Mouse (Mus musculus) lung, postnatal 0 days (tissue): ENCODE results near the gene Slc46a2. TPM values are rescaled to one million over a fixed set of nuclear protein-coding genes. Genes with fewer than 3 reads are reported as not detected.
A peak's percentile ranks its signal among the peaks of the same experiment; 100 is the strongest.

Experiments used
- ATAC-seq: fragments of 200-750 bp; cut with Nextera tagmentation; 2 replicates; pipeline ENCODE4 v1.8.0; 2017; ENCODE audit warnings: moderate library complexity
- DNase-seq: peaks from one replicate; pipeline ENCODE4 v3.0.0-alpha.2; 2016; ENCODE audit warnings: low spot score
- H3K27ac ChIP-seq: fragments of 300-500 bp; sonication (generic); 2 replicates; pipeline ENCODE4 v1.5.1; 2014; ENCODE audit warnings: antibody characterized with exemption, mild to moderate bottlenecking, low read length, mixed read lengths
- H3K27me3 ChIP-seq: fragments of 300-500 bp; sonication (generic); replicated peaks from 2 replicates; pipeline ENCODE4 v1.6.1; 2014; ENCODE audit warnings: low read length, mixed read lengths; ENCODE audit not compliant: insufficient read depth
- H3K36me3 ChIP-seq: fragments of 300-500 bp; sonication (generic); 2 replicates; pipeline ENCODE4 v1.6.1; 2014; ENCODE audit warnings: low read length, mixed read lengths; ENCODE audit not compliant: insufficient read depth
- H3K4me1 ChIP-seq: fragments of 300-500 bp; sonication (generic); 2 replicates; pipeline ENCODE4 v1.6.1; 2014; ENCODE audit warnings: antibody characterized with exemption, low read depth, low read length, mixed read lengths; ENCODE audit not compliant: insufficient read depth
- H3K4me2 ChIP-seq: fragments of 300-500 bp; sonication (generic); replicated peaks from 2 replicates; pipeline ENCODE4 v1.6.1; 2014; ENCODE audit warnings: low read depth, mild to moderate bottlenecking, low read length, moderate library complexity, mixed read lengths
- H3K4me3 ChIP-seq: fragments of 300-500 bp; sonication (generic); 2 replicates; pipeline ENCODE4 v1.5.1; 2014; ENCODE audit warnings: low read depth, low read length
- H3K9ac ChIP-seq: fragments of 300-500 bp; sonication (generic); replicated peaks from 2 replicates; pipeline ENCODE4 v1.6.1; 2014; ENCODE audit warnings: low read depth, mild to moderate bottlenecking
- H3K9me3 ChIP-seq: fragments of 300-500 bp; sonication (generic); 2 replicates; pipeline ENCODE4 v1.6.1; 2016; ENCODE audit warnings: low read length, mixed read lengths
- CTCF ChIP-seq: IDR thresholded peaks from 2 replicates; pipeline ENCODE4 v1.5.1; 2016; ENCODE audit warnings: antibody characterized with exemption, mild to moderate bottlenecking
- EP300 ChIP-seq: IDR thresholded peaks from 2 replicates; pipeline ENCODE4 v1.6.1; 2016; ENCODE audit warnings: antibody characterized with exemption, mild to moderate bottlenecking, control low read depth
- WGBS: fragments of 180-500 bp; shearing (Covaris S2); extraction: QIAGEN DNeasy Blood & Tissue Kit; methylation state at CpG from one replicate; pipeline ENCODE4 v1.1.7; 2014; 5-methylcytosine and 5-hydroxymethylcytosine counted together
- polyA plus RNA-seq: library from polyadenylated mRNA; unstranded; fragments of >200 nt; fragmentation: Nextera tagmentation; extraction: Ambion mirVana; gene quantifications from 2 replicates; pipeline ENCODE4 v1.2.1, GENCODE M21; 2015

Gene Slc46a2
- polyA plus RNA-seq, 1 experiment from 2014 or later = 0.10 TPM

DNA sequence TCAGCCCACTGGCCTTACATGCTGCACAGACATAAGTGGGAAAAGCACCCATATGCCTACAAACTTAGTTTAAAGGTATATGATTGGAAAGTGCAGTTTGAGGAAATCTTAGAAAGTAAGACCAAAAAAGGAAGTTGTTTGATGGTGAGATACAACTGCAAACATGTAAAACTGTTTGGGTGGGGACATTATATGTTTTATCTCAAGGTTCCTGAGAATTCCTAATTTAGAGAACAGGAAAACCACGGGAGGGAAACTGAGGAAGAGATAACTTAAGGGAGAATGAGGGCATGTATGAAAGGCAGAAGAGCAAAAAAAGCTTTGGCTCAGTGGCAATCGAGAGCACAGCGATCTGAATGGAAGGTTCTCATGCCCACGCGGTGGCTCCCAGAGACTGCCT lies 27.8 kb downstream of the Slc46a2 start:
- 90% methylated on average over 5 of the region's 5 CpGs for WGBS
- TF ChIP-seq CTCF (no peak), EP300 (no peak)

GRCm38 (mm10) chr4:59886281-59886680 lies 28.6 kb downstream of the Slc46a2 start:
- H3K9me3 ChIP-seq = no peaks in the 10 kb centered on the region
- peaks cover 23% of the 10 kb centered on the region; the same call in 1 of the 2 replicates for H3K36me3 ChIP-seq
- TF ChIP-seq CTCF = no peak
- no peak for TF ChIP-seq EP300
- no peak overlapping the region for H3K27ac ChIP-seq
- WGBS = 91% methylated on average over 6 of the region's 6 CpGs
- no peak for ATAC-seq
- H3K27me3 ChIP-seq = no peaks in the 10 kb centered on the region
- no peak overlapping the region for H3K9ac ChIP-seq
- no peak overlapping the region for H3K4me2 ChIP-seq
- H3K4me1 ChIP-seq = peaks cover 4% of the 10 kb centered on the region; the same call in 1 of the 2 replicates
- DNase-seq = no peak
- H3K4me3 ChIP-seq = no peak overlapping the region

More for the DNA sequence above, 27.8 kb downstream of the Slc46a2 start:
- no peak overlapping the region for H3K27ac ChIP-seq
- H3K4me1 ChIP-seq = peaks cover 4% of the 10 kb centered on the region; the same call in 1 of the 2 replicates
- ATAC-seq (no peak), DNase-seq (no peak)
- H3K9ac ChIP-seq = no peak overlapping the region
- peaks cover 23% of the 10 kb centered on the region; the same call in 1 of the 2 replicates for H3K36me3 ChIP-seq
- no peak overlapping the region for H3K4me3 ChIP-seq
- H3K4me2 ChIP-seq = no peak overlapping the region
- no peaks in the 10 kb centered on the region for H3K9me3 ChIP-seq
- H3K27me3 ChIP-seq = no peaks in the 10 kb centered on the region

- Histone ChIP-seq H3K9ac (no peak overlapping the region), H3K4me2 (no peak overlapping the region), H3K27ac (no peak overlapping the region), H3K9me3 (no peaks in the 10 kb centered on the region), H3K36me3 (peaks cover 23% of the 10 kb centered on the region; the same call in 1 of the 2 replicates), H3K4me3 (no peak overlapping the region), H3K27me3 (no peaks in the 10 kb centered on the region), H3K4me1 (peaks cover 4% of the 10 kb centered on the region; the same call in 1 of the 2 replicates)
- TF ChIP-seq EP300 (peak; percentile 88), CTCF (no peak)
- 65% methylated on average over 6 of the region's 6 CpGs for WGBS
- DNase-seq (peak; percentile 75), ATAC-seq (peak; percentile 96)
Measured at GRCm38 (mm10) chr4:59884136-59884696, 30.6 kb downstream of the Slc46a2 start.

- 64% methylated on average over 2 of the region's 2 CpGs for WGBS
- H3K36me3 ChIP-seq = peaks cover 16% of the 10 kb centered on the region; the same call in 1 of the 2 replicates
Measured at GRCm38 (mm10) chr4:59881210-59881609, 33.6 kb downstream of the Slc46a2 start.

DNA sequence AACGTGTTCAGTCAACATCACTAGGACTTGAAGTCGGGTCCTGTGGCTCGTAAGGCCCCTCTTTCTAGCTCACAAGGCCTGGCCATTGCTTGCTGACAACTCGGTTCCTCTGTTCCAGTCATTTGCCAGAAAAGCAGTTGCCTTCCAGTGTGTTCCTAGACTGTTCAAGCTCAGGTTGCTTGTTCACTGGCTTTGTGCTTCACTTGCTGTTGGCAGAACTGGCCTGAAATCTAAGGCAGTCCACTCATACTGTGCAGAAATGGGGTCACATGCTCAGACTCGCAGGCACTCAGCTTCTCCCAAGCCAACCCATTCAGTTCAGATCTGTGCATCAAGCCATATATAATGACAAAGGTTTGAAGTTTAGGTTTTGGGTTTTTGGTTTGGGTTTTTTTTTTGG lies 34.1 kb downstream of the Slc46a2 start:
- H3K27ac ChIP-seq = peak overlapping the region; percentile 4; the same call in 1 of the 2 replicates
- ATAC-seq (no peak), DNase-seq (peak; percentile 32)
- no peak overlapping the region for H3K9ac ChIP-seq
- no peaks in the 10 kb centered on the region for H3K27me3 ChIP-seq
- 57% methylated on average over 5 of the region's 5 CpGs for WGBS
- no peak overlapping the region for H3K4me3 ChIP-seq
- peaks cover 4% of the 10 kb centered on the region; the same call in 1 of the 2 replicates for H3K4me1 ChIP-seq
- H3K9me3 ChIP-seq = no peaks in the 10 kb centered on the region
- TF ChIP-seq CTCF (no peak), EP300 (no peak)
- peaks cover 12% of the 10 kb centered on the region; the same call in 1 of the 2 replicates for H3K36me3 ChIP-seq
- no peak overlapping the region for H3K4me2 ChIP-seq

More at GRCm38 (mm10) chr4:59881210-59881609, 33.6 kb downstream of the Slc46a2 start:
- H3K4me3 ChIP-seq = no peak overlapping the region
- no peak overlapping the region for H3K4me2 ChIP-seq
- peaks cover 4% of the 10 kb centered on the region; the same call in 1 of the 2 replicates for H3K4me1 ChIP-seq
- H3K9me3 ChIP-seq = no peaks in the 10 kb centered on the region
- no peak overlapping the region for H3K9ac ChIP-seq
- DNase-seq (peak; percentile 47), ATAC-seq (no peak)
- no peak overlapping the region for H3K27ac ChIP-seq
- H3K27me3 ChIP-seq = no peaks in the 10 kb centered on the region
- TF ChIP-seq EP300 (no peak), CTCF (no peak)

DNA sequence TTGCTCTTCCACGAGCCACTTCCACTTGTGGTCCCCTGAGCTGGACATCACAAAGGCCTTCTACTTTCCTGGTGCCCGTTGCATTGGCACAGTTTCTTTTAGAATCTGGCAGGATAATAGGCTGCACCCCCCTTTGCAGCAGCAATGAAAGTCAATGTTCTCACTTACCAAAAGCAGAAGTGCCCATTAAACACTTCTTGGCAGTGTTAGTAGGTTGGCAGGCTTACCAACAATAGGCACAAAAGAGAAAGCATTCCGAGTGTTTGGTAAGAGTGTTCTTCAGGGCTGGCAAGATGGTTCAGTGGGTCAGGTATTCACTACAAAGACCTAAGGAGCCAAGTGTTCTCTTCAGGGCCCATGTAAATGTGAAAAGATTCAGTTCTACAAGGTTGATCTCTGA lies 35.4 kb downstream of the Slc46a2 start:
- DNase-seq = peak; percentile 57
- Histone ChIP-seq H3K4me2 (no peak overlapping the region), H3K27ac (no peak overlapping the region), H3K9me3 (no peaks in the 10 kb centered on the region), H3K27me3 (no peaks in the 10 kb centered on the region), H3K9ac (no peak overlapping the region), H3K4me1 (peaks cover 4% of the 10 kb centered on the region; the same call in 1 of the 2 replicates), H3K36me3 (peaks cover 4% of the 10 kb centered on the region; the same call in 1 of the 2 replicates), H3K4me3 (no peak overlapping the region)
- ATAC-seq = peak; percentile 11; the same call in 1 of the 2 replicates
- WGBS = 64% methylated on average over 3 of the region's 3 CpGs
- TF ChIP-seq CTCF = no peak
- no peak for TF ChIP-seq EP300
